Mouse (Mus musculus) midbrain, embryonic 11.5 days (tissue): ENCODE measurements around the gene Ttc7. TPM values are rescaled to one million over a fixed set of nuclear protein-coding genes. Genes with fewer than 3 reads are reported as not detected.
A peak's percentile ranks its signal among the peaks of the same experiment; 100 is the strongest.

Experiments used
- ATAC-seq: fragments of 200-750 bp; cut with Nextera tagmentation; 2 replicates; pipeline ENCODE4 v1.8.0; 2017; ENCODE audit warnings: moderate TSS enrichment, moderate library complexity; ENCODE audit not compliant: low FRiP score
- DNase-seq: peaks from one replicate; pipeline ENCODE4 v3.0.0; 2015; ENCODE audit warnings: low spot score; ENCODE audit errors: missing footprints
- H3K27ac ChIP-seq: fragments of 300-500 bp; sonication (generic); 2 replicates; pipeline ENCODE4 v1.5.1; 2014; ENCODE audit warnings: low read depth, low read length
- H3K27me3 ChIP-seq: fragments of 300-500 bp; sonication (generic); 2 replicates; pipeline ENCODE4 v1.6.1; 2014; ENCODE audit warnings: mild to moderate bottlenecking, low read length, moderate library complexity, mixed read lengths; ENCODE audit not compliant: control insufficient read depth, insufficient read depth
- H3K36me3 ChIP-seq: fragments of 300-500 bp; sonication (generic); 2 replicates; pipeline ENCODE4 v1.6.1; 2014; ENCODE audit warnings: mild to moderate bottlenecking, low read length, moderate library complexity, mixed read lengths; ENCODE audit not compliant: control insufficient read depth, insufficient read depth
- H3K4me1 ChIP-seq: fragments of 300-500 bp; sonication (generic); 2 replicates; pipeline ENCODE4 v1.6.1; 2014; ENCODE audit warnings: low read length; ENCODE audit not compliant: control insufficient read depth, insufficient read depth
- H3K4me2 ChIP-seq: fragments of 300-500 bp; sonication (generic); 2 replicates; pipeline ENCODE4 v1.6.1; 2014; ENCODE audit warnings: mild to moderate bottlenecking, moderate library complexity
- H3K4me3 ChIP-seq: fragments of 300-500 bp; sonication (generic); 2 replicates; pipeline ENCODE4 v1.5.1; 2014; ENCODE audit warnings: low read depth, low read length
- H3K9ac ChIP-seq: fragments of 300-500 bp; sonication (generic); 2 replicates; pipeline ENCODE4 v1.6.1; 2014; ENCODE audit warnings: low read length
- H3K9me3 ChIP-seq: fragments of 300-500 bp; sonication (generic); 2 replicates; pipeline ENCODE4 v1.6.1; 2016; ENCODE audit warnings: low read length; ENCODE audit not compliant: control insufficient read depth
- WGBS: fragments of 180-500 bp; shearing (Covaris S2); extraction: QIAGEN DNeasy Blood & Tissue Kit; methylation state at CpG from one replicate; pipeline ENCODE4 v1.1.7; 2014; 5-methylcytosine and 5-hydroxymethylcytosine counted together
- polyA plus RNA-seq: library from polyadenylated mRNA; unstranded; fragments of >200 nt; fragmentation: Nextera tagmentation; extraction: Ambion mirVana; gene quantifications from 2 replicates; pipeline ENCODE4 v1.2.1, GENCODE M21; 2014

Gene Ttc7
- polyA plus RNA-seq, 1 experiment from 2014 or later: 3.0 TPM

DNA sequence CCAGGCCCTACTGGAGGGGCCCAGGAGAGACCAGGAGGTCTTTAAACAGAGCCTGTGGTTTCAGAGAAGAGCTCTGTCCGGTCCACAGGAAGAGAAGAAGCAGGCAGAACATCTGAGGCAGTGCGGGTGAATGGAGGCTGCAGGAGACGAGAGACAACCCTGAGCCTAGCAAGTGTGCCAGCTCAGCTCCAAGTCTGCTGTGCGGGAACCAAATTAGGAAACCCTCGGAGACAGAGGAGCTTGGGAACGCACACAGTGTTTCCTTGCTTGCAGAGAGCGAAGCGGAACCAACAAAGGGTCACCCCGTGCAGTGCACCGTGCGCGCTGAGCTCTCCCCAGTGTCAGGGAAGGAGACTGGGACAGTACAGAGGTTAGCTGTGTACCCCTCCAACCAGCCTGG, 54.2 kb downstream of the Ttc7 start:
- Histone ChIP-seq H3K4me2 (no peak overlapping the region), H3K9me3 (peaks cover 2% of the 10 kb centered on the region; the same call in 1 of the 2 replicates), H3K36me3 (no peaks in the 10 kb centered on the region), H3K4me1 (peaks cover 6% of the 10 kb centered on the region), H3K27ac (no peak overlapping the region), H3K9ac (no peak overlapping the region), H3K27me3 (no peaks in the 10 kb centered on the region), H3K4me3 (no peak overlapping the region)
- DNase-seq (no peak), ATAC-seq (no peak)
- 84% methylated on average over 12 of the region's 12 CpGs for WGBS

DNA sequence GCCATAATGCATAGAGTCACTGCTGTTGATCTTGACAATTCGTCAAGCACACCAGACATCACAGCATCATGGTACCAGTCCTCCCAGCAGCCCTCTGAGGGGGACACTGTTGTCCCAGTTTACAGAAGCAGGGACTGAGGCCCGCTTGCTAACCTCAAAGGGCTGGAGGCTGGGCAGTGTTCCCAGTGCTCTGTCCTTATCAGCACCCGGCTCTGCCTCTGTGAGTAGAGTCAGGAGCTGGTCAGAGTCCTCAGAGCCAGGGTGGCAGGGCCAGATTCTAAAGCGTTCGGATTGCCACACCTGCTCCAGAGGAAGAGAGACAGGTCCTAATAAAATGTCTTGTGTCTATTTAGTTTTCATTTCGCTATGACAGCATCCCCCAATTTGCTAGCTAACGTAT, 55.0 kb downstream of the Ttc7 start:
- H3K4me3 ChIP-seq: no peak overlapping the region
- no peak overlapping the region for H3K27ac ChIP-seq
- 89% methylated on average over 7 of the region's 7 CpGs for WGBS
- no peak overlapping the region for H3K9ac ChIP-seq
- no peak overlapping the region for H3K4me2 ChIP-seq
- no peaks in the 10 kb centered on the region for H3K36me3 ChIP-seq
- peaks cover 2% of the 10 kb centered on the region; the same call in 1 of the 2 replicates for H3K9me3 ChIP-seq
- H3K4me1 ChIP-seq: no peaks in the 10 kb centered on the region
- no peaks in the 10 kb centered on the region for H3K27me3 ChIP-seq
- ATAC-seq (no peak), DNase-seq (no peak)

DNA sequence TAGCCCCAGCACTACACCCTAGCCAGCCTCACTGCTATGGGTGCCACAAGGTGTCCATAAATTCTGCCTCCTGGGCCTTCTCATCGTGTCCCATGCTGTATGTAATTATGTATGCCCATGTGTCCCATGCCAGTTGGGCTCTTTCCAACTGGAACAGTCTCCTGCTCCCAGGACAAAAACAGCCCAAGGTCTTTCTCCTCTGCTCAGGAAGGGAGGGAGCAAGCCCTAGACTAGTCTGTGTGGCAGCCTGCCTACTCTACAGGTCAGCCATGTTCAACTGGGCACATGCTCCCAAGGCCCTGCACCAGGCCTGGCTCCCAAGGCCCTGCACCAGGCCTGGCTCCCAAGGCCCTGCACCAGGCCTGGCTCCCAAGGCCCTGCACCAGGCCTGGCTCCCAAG, 56.4 kb downstream of the Ttc7 start:
- H3K36me3 ChIP-seq: no peaks in the 10 kb centered on the region
- DNase-seq: no peak
- no peak overlapping the region for H3K4me2 ChIP-seq
- no peak overlapping the region for H3K9ac ChIP-seq
- no peak overlapping the region for H3K4me3 ChIP-seq
- no peaks in the 10 kb centered on the region for H3K4me1 ChIP-seq
- peaks cover 2% of the 10 kb centered on the region; the same call in 1 of the 2 replicates for H3K9me3 ChIP-seq
- WGBS: 81% methylated on average over 1 of the region's 1 CpGs
- no peak for ATAC-seq
- H3K27me3 ChIP-seq: no peaks in the 10 kb centered on the region
- H3K27ac ChIP-seq: no peak overlapping the region

DNA sequence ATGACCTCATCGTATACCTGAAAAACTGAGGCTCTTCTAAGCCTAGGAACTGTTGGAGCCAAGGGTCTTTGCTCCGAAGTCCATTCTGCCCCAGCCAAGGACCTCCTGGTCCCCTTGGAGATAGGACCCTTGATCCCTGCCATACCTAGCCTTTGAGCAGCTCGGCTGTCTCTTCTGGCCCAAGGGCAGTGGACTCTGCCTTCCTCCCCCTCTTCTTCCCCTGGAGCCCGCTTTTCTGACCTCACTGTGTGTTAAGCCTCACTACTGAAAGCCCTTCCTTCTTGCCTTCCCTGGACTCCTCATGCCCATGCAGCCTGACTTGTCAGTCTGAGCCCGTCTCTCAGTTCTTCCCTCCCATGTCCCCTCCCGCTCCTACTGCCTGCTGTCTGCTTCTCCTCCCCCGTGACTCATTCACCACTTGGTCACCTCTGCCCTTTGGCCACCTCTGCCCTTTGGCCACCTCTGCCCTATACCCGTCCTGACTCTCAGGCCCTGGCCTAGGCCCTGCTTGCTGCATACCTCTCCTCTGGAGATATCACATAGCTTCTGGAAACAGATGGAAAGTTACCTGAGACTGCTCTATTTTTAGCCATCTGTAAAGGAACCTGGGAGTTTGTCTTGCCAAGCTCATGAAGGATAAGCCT, 60.5 kb downstream of the Ttc7 start:
- no peak overlapping the region for H3K4me2 ChIP-seq
- H3K36me3 ChIP-seq: no peaks in the 10 kb centered on the region
- no peak overlapping the region for H3K4me3 ChIP-seq
- H3K9ac ChIP-seq: no peak overlapping the region
- H3K27me3 ChIP-seq: no peaks in the 10 kb centered on the region
- ATAC-seq (no peak), DNase-seq (no peak)
- H3K4me1 ChIP-seq: no peaks in the 10 kb centered on the region
- H3K9me3 ChIP-seq: no peaks in the 10 kb centered on the region
- 62% methylated on average over 8 of the region's 8 CpGs for WGBS
- H3K27ac ChIP-seq: no peak overlapping the region

DNA sequence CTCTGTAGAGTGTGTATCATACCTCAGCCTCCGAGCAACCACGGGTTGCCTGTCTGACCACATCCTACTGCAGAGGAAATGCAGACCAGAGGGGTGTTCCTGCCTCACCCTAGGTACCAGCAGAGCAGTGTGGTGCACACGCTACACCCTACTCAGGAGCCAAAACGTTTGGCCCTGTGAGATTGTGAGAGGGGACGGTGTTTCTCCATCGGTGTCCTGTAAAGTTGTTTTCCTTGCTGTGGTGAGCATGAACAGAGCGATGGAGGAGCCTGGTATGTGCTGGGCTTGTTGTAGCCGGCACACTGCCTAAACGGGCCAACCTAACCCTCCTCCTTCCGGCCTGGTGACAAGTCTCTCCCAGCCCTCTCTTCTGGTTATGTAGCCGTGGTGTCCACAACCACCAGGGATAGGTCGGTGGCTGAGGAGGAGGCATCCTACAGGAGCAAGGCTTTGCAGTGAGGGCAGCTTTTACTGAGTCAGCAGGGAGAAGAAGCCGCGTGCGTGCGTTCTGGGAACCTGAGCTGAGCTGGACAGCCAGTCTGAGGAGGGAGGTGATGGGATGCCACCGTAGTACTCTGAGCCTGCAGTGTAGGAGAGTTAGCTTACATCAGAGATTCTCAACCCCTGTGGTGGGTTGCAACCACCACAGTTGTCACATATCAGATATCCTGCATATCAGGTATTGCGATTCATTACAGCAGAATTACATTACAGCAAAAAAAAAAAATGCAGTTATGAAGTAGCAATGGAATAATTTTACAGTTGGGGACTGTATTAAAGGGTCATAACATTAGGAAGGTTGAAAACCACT, 62.0 kb downstream of the Ttc7 start:
- no peak overlapping the region for H3K27ac ChIP-seq
- no peak overlapping the region for H3K9ac ChIP-seq
- no peak overlapping the region for H3K4me3 ChIP-seq
- no peaks in the 10 kb centered on the region for H3K27me3 ChIP-seq
- DNase-seq: no peak
- no peak for ATAC-seq
- H3K36me3 ChIP-seq: no peaks in the 10 kb centered on the region
- no peak overlapping the region for H3K4me2 ChIP-seq
- no peaks in the 10 kb centered on the region; the same call in 1 of the 2 replicates for H3K4me1 ChIP-seq
- 74% methylated on average over 18 of the region's 18 CpGs for WGBS
- H3K9me3 ChIP-seq: no peaks in the 10 kb centered on the region

DNA sequence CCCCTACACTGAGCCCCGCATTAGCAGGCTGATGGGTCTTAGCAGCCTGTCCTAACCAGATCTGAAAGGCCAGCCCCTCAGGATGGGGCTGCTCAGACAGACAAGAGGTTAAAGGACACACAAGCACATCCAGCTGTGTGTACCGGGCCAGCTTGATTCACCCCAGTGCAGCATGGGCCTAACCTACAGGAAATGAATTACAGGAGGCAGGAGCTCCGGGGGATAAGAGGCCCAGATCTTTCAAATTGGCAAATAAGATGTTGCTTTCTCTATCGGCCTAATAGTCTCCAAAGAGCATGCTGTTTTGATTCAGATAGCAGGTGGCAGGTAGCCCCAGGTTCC, 62.5 kb downstream of the Ttc7 start:
- Histone ChIP-seq H3K9me3 (no peaks in the 10 kb centered on the region), H3K36me3 (no peaks in the 10 kb centered on the region), H3K9ac (no peak overlapping the region), H3K4me3 (no peak overlapping the region), H3K4me1 (no peaks in the 10 kb centered on the region; the same call in 1 of the 2 replicates), H3K27ac (no peak overlapping the region), H3K27me3 (no peaks in the 10 kb centered on the region), H3K4me2 (no peak overlapping the region)
- ATAC-seq (no peak), DNase-seq (no peak)
- 63% methylated on average over 4 of the region's 4 CpGs for WGBS

DNA sequence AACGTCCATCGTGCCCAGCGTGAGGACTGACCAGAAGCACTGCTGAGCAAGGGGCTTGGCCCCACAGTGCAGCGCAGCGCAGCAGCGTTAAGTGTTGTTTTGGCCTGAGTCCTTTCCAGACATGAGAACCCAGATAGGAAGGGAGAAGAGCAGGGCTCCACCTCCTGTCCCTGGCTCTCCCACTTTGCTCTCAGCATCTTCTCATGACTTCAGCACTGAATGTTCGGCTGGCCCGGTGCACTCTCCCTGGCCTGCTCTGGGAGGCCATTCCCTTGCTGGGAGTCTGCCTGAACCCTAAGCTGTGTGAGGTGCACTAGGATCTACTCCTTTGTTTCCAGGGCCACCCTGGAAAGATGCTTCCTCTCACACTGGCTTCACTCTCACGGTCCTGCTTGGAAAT, 65.7 kb downstream of the Ttc7 start:
- Histone ChIP-seq H3K9ac (no peak overlapping the region), H3K4me3 (no peak overlapping the region), H3K4me2 (no peak overlapping the region), H3K4me1 (peaks cover 24% of the 10 kb centered on the region), H3K9me3 (no peaks in the 10 kb centered on the region), H3K27ac (no peak overlapping the region), H3K27me3 (no peaks in the 10 kb centered on the region), H3K36me3 (no peaks in the 10 kb centered on the region)
- DNase-seq (no peak), ATAC-seq (no peak)
- WGBS: 31% methylated on average over 9 of the region's 9 CpGs

DNA sequence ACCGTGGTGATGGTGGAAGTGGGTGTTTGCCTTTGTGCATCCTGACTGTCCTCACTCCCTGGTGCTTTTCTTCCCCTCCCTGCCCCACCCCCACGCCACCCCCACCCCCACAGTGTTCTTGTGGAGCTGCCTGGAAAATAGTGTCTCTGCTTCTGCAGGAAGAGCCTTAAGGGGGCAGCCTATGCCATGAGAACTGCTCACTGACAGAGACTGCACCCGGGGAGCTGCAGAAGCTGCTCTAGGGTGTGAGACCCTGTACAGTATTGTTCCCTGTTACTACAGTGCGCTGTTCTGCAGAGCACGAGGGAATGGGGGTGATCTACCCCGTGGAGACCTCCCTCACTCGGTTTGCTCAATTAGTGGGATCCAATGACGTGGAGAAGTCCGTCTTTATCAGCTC, 66.4 kb downstream of the Ttc7 start:
- Histone ChIP-seq H3K9ac (no peak overlapping the region), H3K27me3 (no peaks in the 10 kb centered on the region), H3K4me2 (no peak overlapping the region), H3K27ac (no peak overlapping the region), H3K4me1 (peaks cover 24% of the 10 kb centered on the region), H3K4me3 (no peak overlapping the region), H3K36me3 (no peaks in the 10 kb centered on the region), H3K9me3 (no peaks in the 10 kb centered on the region)
- 35% methylated on average over 8 of the region's 9 CpGs for WGBS
- ATAC-seq: peak; percentile 31
- DNase-seq: no peak

DNA sequence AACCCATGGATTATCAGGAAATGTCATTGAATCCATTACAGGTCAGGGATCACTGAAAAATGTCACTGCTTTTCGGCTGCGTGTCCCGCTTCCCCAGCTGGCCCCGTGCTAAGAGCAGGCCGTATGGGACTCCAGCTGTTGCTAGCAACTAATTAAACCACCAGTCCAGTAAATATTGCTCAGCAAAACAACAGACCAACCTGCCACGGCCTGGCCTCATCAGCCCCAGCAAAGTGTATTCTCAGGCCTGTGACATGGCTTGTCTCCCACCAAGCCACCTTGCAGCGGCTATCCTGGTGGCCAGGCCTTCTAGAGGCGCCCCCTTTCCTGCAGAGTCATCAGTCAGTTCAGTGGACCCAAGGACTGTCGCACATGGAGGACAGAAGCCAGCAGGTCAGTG, 66.9 kb downstream of the Ttc7 start:
- Histone ChIP-seq H3K4me2 (no peak overlapping the region), H3K9me3 (no peaks in the 10 kb centered on the region), H3K4me1 (peaks cover 24% of the 10 kb centered on the region), H3K27ac (no peak overlapping the region), H3K36me3 (no peaks in the 10 kb centered on the region), H3K27me3 (no peaks in the 10 kb centered on the region), H3K9ac (no peak overlapping the region), H3K4me3 (no peak overlapping the region)
- WGBS: 79% methylated on average over 9 of the region's 9 CpGs
- no peak for ATAC-seq
- DNase-seq: no peak
